Mouse (Mus musculus): ENCODE measurements around the gene 1700010B08Rik. TPM values are rescaled to one million over a fixed set of nuclear protein-coding genes. Genes with fewer than 3 reads are reported as not detected.
"Not testable (repeated sequence)": the region's sequence is repeated elsewhere in the genome, so short reads cannot be mapped to it uniquely, and the experiment has no call there.

Gene 1700010B08Rik
- total RNA-seq (2021): not detected

- not testable (repeated sequence) for DNase-seq
Observed at GRCm38 (mm10) chr2:173719115-173719514, at the start of gene 1700010B08Rik. 1700010B08Rik (plus strand) TSS chr2:173719415.

- DNase-seq: no peak
Observed at GRCm38 (mm10) chr2:173672328-173672896, 46.8 kb upstream of the 1700010B08Rik start.

GRCm38 (mm10) chr2:173673469-173673868, 45.7 kb upstream of the 1700010B08Rik start:
- DNase-seq: no peak

GRCm38 (mm10) chr2:173678593-173678992, 40.6 kb upstream of the 1700010B08Rik start:
- DNase-seq: no peak

GRCm38 (mm10) chr2:173679217-173679616, 40.0 kb upstream of the 1700010B08Rik start:
- no peak for DNase-seq

- DNase-seq: no peak
Observed at GRCm38 (mm10) chr2:173680153-173680552, 39.1 kb upstream of the 1700010B08Rik start.

GRCm38 (mm10) chr2:173682773-173683172, 36.4 kb upstream of the 1700010B08Rik start:
- DNase-seq: no peak

- no peak for DNase-seq
Observed at GRCm38 (mm10) chr2:173685781-173686361, 33.3 kb upstream of the 1700010B08Rik start.

- no peak for DNase-seq
Observed at GRCm38 (mm10) chr2:173687363-173687762, 31.9 kb upstream of the 1700010B08Rik start.

- DNase-seq: no peak
Observed at GRCm38 (mm10) chr2:173689835-173690234, 29.4 kb upstream of the 1700010B08Rik start.

- DNase-seq: no peak
Observed at GRCm38 (mm10) chr2:173691748-173692147, 27.5 kb upstream of the 1700010B08Rik start.

- DNase-seq: peak; percentile 69
Observed at GRCm38 (mm10) chr2:173692693-173693092, 26.5 kb upstream of the 1700010B08Rik start.

GRCm38 (mm10) chr2:173698850-173699249, 20.4 kb upstream of the 1700010B08Rik start:
- DNase-seq: no peak

- DNase-seq: peak; percentile 65
Observed at GRCm38 (mm10) chr2:173702096-173702866, 16.9 kb upstream of the 1700010B08Rik start.

GRCm38 (mm10) chr2:173702867-173703237, 16.4 kb upstream of the 1700010B08Rik start:
- no peak for DNase-seq

- peak; percentile 24 for DNase-seq
Observed at GRCm38 (mm10) chr2:173705827-173706551, 13.2 kb upstream of the 1700010B08Rik start.

- not testable (repeated sequence) for DNase-seq
Observed at GRCm38 (mm10) chr2:173707626-173708025, 11.6 kb upstream of the 1700010B08Rik start.

- DNase-seq: no peak
Observed at GRCm38 (mm10) chr2:173710193-173710592, 9.0 kb upstream of the 1700010B08Rik start.

- DNase-seq: no peak
Observed at GRCm38 (mm10) chr2:173712656-173713055, 6.6 kb upstream of the 1700010B08Rik start.

GRCm38 (mm10) chr2:173713241-173713640, 6.0 kb upstream of the 1700010B08Rik start:
- DNase-seq: no peak

GRCm38 (mm10) chr2:173714620-173715218, 4.5 kb upstream of the 1700010B08Rik start:
- DNase-seq: no peak

- DNase-seq: no peak
Observed at GRCm38 (mm10) chr2:173716966-173717365, 2.2 kb upstream of the 1700010B08Rik start.

Data from heart, postnatal 4 days (tissue).